Mouse (Mus musculus) limb, embryonic 11.5 days (tissue): ENCODE data around the gene Tmem51. TPM values are rescaled to one million over a fixed set of nuclear protein-coding genes. Genes with fewer than 3 reads are reported as not detected.

ENCODE experiments used
- ATAC-seq: fragments of 200-750 bp; cut with Nextera tagmentation; 2 replicates; pipeline ENCODE4 v1.8.0; 2017; ENCODE audit warnings: low read depth; ENCODE audit not compliant: insufficient number of reproducible peaks, low FRiP score, low TSS enrichment
- DNase-seq: peaks from one replicate; pipeline ENCODE4 v3.0.0-alpha.2; 2015; ENCODE audit warnings: low spot score
- H3K27ac ChIP-seq: fragments of 300-500 bp; sonication (generic); replicated peaks from 2 replicates; pipeline ENCODE4 v1.5.1; 2014; ENCODE audit warnings: low read depth, mild to moderate bottlenecking, low read length
- H3K27me3 ChIP-seq: fragments of 300-500 bp; sonication (generic); 2 replicates; pipeline ENCODE4 v1.6.1; 2014; ENCODE audit warnings: mild to moderate bottlenecking, low read length, mixed read lengths; ENCODE audit not compliant: control insufficient read depth, insufficient read depth
- H3K36me3 ChIP-seq: fragments of 300-500 bp; sonication (generic); 2 replicates; pipeline ENCODE4 v1.6.1; 2014; ENCODE audit warnings: mild to moderate bottlenecking, low read length, moderate library complexity, mixed read lengths; ENCODE audit not compliant: control insufficient read depth, insufficient read depth
- H3K4me1 ChIP-seq: fragments of 300-500 bp; sonication (generic); 2 replicates; pipeline ENCODE4 v1.6.1; 2014; ENCODE audit warnings: low read length, mixed read lengths; ENCODE audit not compliant: control insufficient read depth, insufficient read depth
- H3K4me2 ChIP-seq: fragments of 300-500 bp; sonication (generic); 2 replicates; pipeline ENCODE4 v1.6.1; 2014; ENCODE audit warnings: low read depth, mild to moderate bottlenecking, moderate library complexity; ENCODE audit not compliant: severe bottlenecking
- H3K4me3 ChIP-seq: fragments of 300-500 bp; sonication (generic); 2 replicates; pipeline ENCODE4 v1.5.1; 2014; ENCODE audit warnings: low read depth, low read length
- H3K9ac ChIP-seq: fragments of 300-500 bp; sonication (generic); 2 replicates; pipeline ENCODE4 v1.6.1; 2014; ENCODE audit warnings: mild to moderate bottlenecking, low read length
- H3K9me3 ChIP-seq: fragments of 300-500 bp; sonication (generic); 2 replicates; pipeline ENCODE4 v1.6.1; 2016; ENCODE audit warnings: low read length; ENCODE audit not compliant: control insufficient read depth
- WGBS: fragments of 180-500 bp; shearing (Covaris S2); extraction: QIAGEN DNeasy Blood & Tissue Kit; methylation state at CpG from one replicate; pipeline ENCODE4 v1.1.7; 2014; 5-methylcytosine and 5-hydroxymethylcytosine counted together
- polyA plus RNA-seq: library from polyadenylated mRNA; unstranded; fragments of >200 nt; fragmentation: Nextera tagmentation; extraction: Ambion mirVana; gene quantifications from 2 replicates; pipeline ENCODE4 v1.2.1, GENCODE M21; 2014

The Tmem51 gene
- polyA plus RNA-seq, 1 experiment from 2014 or later, result 11.1 TPM

GRCm38 (mm10) chr4:142039662-142040353, 44.3 kb downstream of the Tmem51 start:
- Histone ChIP-seq H3K36me3 (no peaks in the 10 kb centered on the region), H3K27ac (no peak overlapping the region), H3K4me2 (no peak overlapping the region), H3K27me3 (no peaks in the 10 kb centered on the region), H3K4me3 (no peak overlapping the region), H3K4me1 (peaks cover 35% of the 10 kb centered on the region), H3K9me3 (no peaks in the 10 kb centered on the region), H3K9ac (no peak overlapping the region)
- ATAC-seq (no peak), DNase-seq (no peak)
- 91% methylated on average over 9 of the region's 9 CpGs for WGBS

GRCm38 (mm10) chr4:142037897-142038296, 46.2 kb downstream of the Tmem51 start:
- peak overlapping the region; percentile 25; the same call in 1 of the 2 replicates for H3K27ac ChIP-seq
- H3K27me3 ChIP-seq, result no peaks in the 10 kb centered on the region
- H3K4me1 ChIP-seq, result peaks cover 28% of the 10 kb centered on the region
- no peak overlapping the region for H3K9ac ChIP-seq
- DNase-seq, result peak; percentile 72
- no peaks in the 10 kb centered on the region for H3K36me3 ChIP-seq
- WGBS, result 18% methylated on average over 4 of the region's 4 CpGs
- no peaks in the 10 kb centered on the region for H3K9me3 ChIP-seq
- no peak overlapping the region for H3K4me3 ChIP-seq
- peak; percentile 78 for ATAC-seq
- H3K4me2 ChIP-seq, result no peak overlapping the region

GRCm38 (mm10) chr4:142028533-142028932, 55.6 kb downstream of the Tmem51 start:
- no peaks in the 10 kb centered on the region for H3K4me1 ChIP-seq

DNA sequence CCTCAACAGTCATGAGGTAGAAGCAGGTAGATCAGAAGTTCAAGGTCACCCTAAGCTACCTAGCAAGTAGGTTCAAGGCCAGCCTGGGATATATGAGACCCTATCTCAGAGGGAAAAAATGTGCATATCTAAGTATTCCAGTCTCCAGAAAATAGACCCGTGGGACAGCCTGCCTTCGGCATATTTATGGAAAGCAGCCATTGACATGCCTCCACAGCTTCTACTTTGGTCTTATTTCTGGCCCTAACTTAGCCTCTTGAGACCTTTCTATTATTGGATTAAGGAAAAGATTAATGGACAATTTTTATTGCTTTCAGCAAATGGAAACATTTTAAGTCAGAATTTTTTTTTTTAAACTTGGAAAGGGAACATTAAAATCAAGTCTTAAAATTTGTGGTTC, 57.1 kb downstream of the Tmem51 start:
- Histone ChIP-seq H3K27ac (no peak overlapping the region), H3K36me3 (no peaks in the 10 kb centered on the region), H3K9me3 (no peaks in the 10 kb centered on the region), H3K27me3 (no peaks in the 10 kb centered on the region), H3K4me1 (no peaks in the 10 kb centered on the region), H3K9ac (no peak overlapping the region), H3K4me3 (no peak overlapping the region), H3K4me2 (no peak overlapping the region)
- DNase-seq (no peak), ATAC-seq (no peak)
- WGBS, result 80% methylated on average over 2 of the region's 2 CpGs

More at GRCm38 (mm10) chr4:142028533-142028932, 55.6 kb downstream of the Tmem51 start:
- no peak overlapping the region for H3K27ac ChIP-seq
- H3K4me2 ChIP-seq, result no peak overlapping the region
- no peak overlapping the region for H3K4me3 ChIP-seq
- ATAC-seq (no peak), DNase-seq (no peak)
- H3K9me3 ChIP-seq, result no peaks in the 10 kb centered on the region
- H3K27me3 ChIP-seq, result no peaks in the 10 kb centered on the region
- H3K36me3 ChIP-seq, result no peaks in the 10 kb centered on the region
- WGBS, result 79% methylated on average over 13 of the region's 13 CpGs
- no peak overlapping the region for H3K9ac ChIP-seq

DNA sequence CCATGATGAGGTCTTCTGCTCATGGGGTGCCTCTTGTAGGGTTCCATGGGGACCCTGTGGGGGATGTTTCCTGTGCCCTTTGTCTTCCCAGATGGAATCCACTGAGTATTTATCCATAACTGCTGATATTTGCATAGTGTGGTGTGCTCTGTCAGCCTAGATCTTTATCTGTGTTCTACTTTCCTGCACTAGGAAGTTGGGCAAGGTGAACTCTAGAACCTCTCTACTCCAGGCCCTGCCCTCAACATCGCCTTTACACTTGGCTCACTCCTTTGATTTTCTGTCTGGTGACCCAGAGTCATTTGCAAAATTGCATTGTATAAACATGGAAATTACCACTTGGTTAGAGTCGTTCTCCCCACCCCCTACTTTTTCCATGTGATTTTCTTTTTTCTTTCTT, 59.6 kb downstream of the Tmem51 start:
- ATAC-seq, result no peak
- H3K36me3 ChIP-seq, result no peaks in the 10 kb centered on the region
- no peak for DNase-seq

DNA sequence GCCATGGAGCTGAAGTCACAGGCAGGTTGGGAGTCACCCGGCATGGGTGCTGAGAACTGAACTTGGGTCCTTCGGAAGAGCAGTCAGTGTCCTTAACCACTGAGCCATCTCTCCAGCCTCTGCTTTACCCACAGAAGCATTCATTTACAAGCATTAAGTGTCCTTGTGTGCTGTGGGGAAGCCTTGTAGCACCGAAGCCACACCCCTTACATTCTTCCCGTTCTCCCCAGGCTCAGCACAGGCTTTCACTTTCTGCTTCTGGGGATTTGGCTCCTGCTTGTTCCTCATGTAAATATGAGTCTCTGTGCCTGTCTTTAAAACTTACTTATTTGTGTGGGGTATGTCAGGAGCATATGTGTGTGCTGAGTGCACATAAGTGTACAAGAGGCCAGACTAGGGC, 60.9 kb downstream of the Tmem51 start:
- ATAC-seq (no peak), DNase-seq (no peak)
- Histone ChIP-seq H3K9ac (no peak overlapping the region), H3K9me3 (no peaks in the 10 kb centered on the region), H3K4me1 (peaks cover 2% of the 10 kb centered on the region; the same call in 1 of the 2 replicates), H3K36me3 (no peaks in the 10 kb centered on the region), H3K4me2 (no peak overlapping the region), H3K27me3 (no peaks in the 10 kb centered on the region), H3K27ac (no peak overlapping the region), H3K4me3 (no peak overlapping the region)
- 82% methylated on average over 4 of the region's 4 CpGs for WGBS

More for the DNA sequence above, 59.6 kb downstream of the Tmem51 start:
- no peaks in the 10 kb centered on the region for H3K27me3 ChIP-seq
- WGBS, result 91% methylated on average over 2 of the region's 2 CpGs
- no peak overlapping the region for H3K9ac ChIP-seq
- no peak overlapping the region for H3K4me3 ChIP-seq
- H3K4me1 ChIP-seq, result 0 out of 2 replicates have a peak, but pooled peaks cover 2% of the 10 kb centered on the region
- no peaks in the 10 kb centered on the region for H3K9me3 ChIP-seq
- no peak overlapping the region for H3K4me2 ChIP-seq
- H3K27ac ChIP-seq, result no peak overlapping the region

DNA sequence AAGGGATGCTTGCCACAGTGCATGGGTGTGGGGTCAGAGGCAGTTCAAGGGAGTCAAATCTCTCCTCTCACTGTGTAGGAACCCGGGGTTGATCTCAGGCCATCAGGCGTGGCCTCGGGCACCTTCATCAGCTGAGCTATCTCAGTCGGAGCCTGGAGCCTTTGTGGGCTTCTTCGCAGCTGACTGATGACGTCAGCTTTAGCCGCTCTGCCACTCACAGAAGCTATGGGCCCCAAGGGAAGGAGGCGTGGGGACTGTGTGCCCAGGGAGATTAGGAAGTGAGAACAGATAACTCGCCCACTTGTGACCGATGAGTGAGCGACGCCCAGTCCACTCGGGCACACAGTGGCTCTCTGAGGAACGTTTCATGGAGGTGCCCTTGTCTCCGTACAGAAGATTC, 66.4 kb downstream of the Tmem51 start:
- DNase-seq (no peak), ATAC-seq (no peak)
- no peak overlapping the region for H3K27ac ChIP-seq
- H3K4me1 ChIP-seq, result peaks cover 14% of the 10 kb centered on the region
- no peaks in the 10 kb centered on the region for H3K9me3 ChIP-seq
- no peak overlapping the region for H3K4me3 ChIP-seq
- H3K36me3 ChIP-seq, result no peaks in the 10 kb centered on the region
- H3K27me3 ChIP-seq, result no peaks in the 10 kb centered on the region
- WGBS, result 60% methylated on average over 15 of the region's 15 CpGs
- no peak overlapping the region for H3K9ac ChIP-seq
- no peak overlapping the region for H3K4me2 ChIP-seq

DNA sequence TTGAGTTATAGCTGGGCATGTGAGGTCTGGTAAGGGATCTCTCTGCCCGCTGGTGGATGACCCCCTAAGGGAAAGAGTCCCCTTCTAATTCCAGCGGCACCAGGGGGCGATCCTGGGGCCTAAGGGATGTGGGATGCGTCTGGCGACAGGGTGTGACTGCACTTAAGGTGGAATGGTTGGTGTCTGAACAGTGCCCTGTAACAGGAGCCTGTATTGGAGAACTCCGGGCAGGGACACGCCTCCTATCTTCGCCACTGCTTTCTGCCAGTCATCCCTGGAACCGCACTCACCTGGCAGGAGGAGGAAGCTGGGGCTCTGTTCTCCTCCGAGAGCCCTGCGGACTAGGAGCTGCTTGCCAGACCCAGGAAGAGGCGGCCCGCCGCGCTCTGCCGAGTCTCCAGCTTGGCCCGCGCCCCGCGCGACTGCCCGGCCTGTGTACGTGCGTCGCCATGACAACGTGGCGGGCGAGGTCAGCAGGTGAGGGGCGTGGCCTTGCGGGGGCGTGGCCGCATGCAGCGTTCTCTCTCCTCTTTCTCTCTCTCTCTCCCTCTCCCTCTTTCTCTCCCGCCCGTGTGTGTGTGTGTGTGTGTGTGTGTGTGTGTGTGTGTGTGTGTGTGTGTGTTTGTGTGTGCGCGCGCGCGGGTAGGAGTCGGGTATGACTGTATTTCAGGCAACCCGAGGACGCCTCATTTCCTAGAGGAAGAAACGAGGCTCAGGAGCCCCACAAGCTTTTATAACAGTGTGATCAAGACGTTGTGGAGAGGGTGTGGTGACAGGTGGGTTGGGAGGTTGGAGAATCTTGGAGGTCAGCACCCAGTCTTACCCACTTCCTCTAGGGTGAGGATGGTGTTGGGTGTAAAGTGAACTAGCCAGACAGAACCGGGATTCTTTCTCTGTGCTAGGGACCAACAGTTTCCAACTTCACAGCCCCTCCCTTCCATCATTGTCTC, 69.2 kb downstream of the Tmem51 start, which contains the start of gene Fhad1:
TSS of gene Fhad1 (minus strand) at position 424 of the 950 bp plus-strand sequence.
- ATAC-seq (peak; percentile 83), DNase-seq (peak; percentile 90)
- peaks cover 12% of the 10 kb centered on the region for H3K4me1 ChIP-seq
- no peak within 1 kb of the TSS for H3K27ac ChIP-seq
- no peaks in the 10 kb centered on the region for H3K27me3 ChIP-seq
- H3K9me3 ChIP-seq, result no peaks in the 10 kb centered on the region
- WGBS, result 2% methylated on average over 45 of the region's 46 CpGs
- H3K9ac ChIP-seq, result 0 out of 2 replicates have a peak within 1 kb of the TSS, but pooled peaks have one; percentile 3
- H3K4me2 ChIP-seq, result peak within 1 kb of the TSS; percentile 53
- H3K4me3 ChIP-seq, result peak within 1 kb of the TSS; percentile 25
- no peaks in the 10 kb centered on the region for H3K36me3 ChIP-seq
